Mouse (Mus musculus) adrenal gland, adult 18-20 months (tissue): Measurements from ENCODE around the gene 1700020A23Rik. TPM values are rescaled to one million over a fixed set of nuclear protein-coding genes. Genes with fewer than 3 reads are reported as not detected.
"Not testable (repeated sequence)": the region's sequence is repeated elsewhere in the genome, so short reads cannot be mapped to it uniquely, and the experiment has no call there.

Experiments used
- DNase-seq, 2 experiments: peaks; one replicate each; pipeline ENCODE4 v3.0.0; 2021 to 2022; ENCODE audit warnings: low spot score in 2 of 2
- long read RNA-seq, 2 experiments: library from polyadenylated mRNA; stranded (forward); transcript quantifications; one replicate each; pipeline ENCODE4 v2.0.0; 2021
- total RNA-seq, 2 experiments: library from RNA; stranded (reverse); gene quantifications; 1 replicate in 1 of 2; 2 replicates in 1 of 2; pipeline ENCODE4 v1.2.3; 2021

Gene 1700020A23Rik
- total RNA-seq: not detected
- long read RNA-seq, experiment 1: 0 reads
- long read RNA-seq, experiment 2, partial matches to known transcripts: 2 of 2 reads
- long read RNA-seq, experiment 2, other reads (novel, unspliced or antisense): 0 of 2 reads

DNA sequence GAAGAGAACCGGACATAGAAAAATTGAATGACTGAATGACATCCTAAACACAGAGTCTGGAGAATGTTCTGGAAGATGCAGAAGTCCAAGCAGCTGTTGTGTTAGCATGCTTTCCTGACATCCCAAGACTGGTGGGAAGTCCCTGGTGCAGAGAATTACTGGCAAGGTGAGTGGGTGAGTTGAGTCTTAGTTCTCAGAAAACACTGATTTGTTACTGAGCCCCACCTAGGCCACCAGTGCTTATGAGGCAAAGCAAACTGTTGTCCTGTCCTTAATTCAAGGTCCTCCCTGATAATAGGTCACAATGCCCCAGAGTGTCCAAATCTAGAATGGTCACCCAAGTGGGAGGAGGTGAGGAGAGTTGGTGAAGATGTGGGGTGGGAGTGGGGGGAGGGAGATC, at the start of gene 1700020A23Rik, which contains the start of gene Gm28372:
Gene 1700020A23Rik, plus strand, starts transcription at position 321 of the 400 bp plus-strand sequence.
Gene Gm28372, plus strand, starts transcription at position 301 of the 400 bp plus-strand sequence.
- no peak for DNase-seq

GRCm38 (mm10) chr2:130357551-130357950, 47.5 kb upstream of the 1700020A23Rik start:
- no peak for DNase-seq

DNA sequence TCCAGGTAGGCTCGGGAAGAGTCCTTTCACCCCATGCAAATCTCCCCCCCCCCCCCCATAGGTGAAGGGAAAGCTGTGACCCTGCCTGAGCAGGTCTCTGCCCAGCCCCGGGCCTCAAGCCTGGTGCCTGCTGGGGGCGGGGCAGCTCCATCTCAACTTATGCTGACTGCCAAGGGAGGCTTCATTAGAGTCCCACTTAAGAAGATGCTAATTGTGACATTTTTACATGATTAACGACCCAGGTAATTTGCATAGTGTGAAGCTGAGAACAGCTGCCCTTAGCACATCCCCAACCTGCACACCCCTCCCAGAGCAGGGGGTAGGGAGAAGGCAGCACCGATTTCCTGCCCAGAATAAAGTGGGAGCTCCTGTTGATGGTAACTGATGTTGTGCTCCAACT, 46.2 kb upstream of the 1700020A23Rik start:
- DNase-seq: no peak

DNA sequence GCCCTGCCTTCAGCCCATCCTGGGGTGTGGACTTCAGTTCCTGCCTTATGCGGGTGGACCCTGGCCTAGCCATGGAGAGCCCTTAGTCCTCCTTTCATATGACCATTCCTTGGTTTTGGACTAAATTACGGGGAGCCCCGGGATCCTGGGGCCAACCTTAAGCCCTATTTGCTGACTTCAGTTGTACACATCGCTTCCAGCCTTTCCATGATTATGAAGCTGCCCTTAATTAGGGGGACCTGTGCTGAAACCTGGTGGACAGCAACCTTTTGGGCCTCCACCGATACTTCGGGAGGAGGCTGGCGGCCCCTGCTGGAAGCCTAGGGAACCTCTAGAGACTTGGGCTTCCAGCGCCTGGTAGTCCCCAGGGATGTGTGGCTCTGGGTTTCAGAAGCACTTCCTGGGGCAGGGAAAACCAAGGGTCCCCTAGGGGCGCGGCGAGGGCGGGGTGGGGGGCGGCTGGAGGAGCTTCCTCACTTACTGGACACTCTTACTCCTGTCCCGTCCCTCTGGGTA, 42.5 kb upstream of the 1700020A23Rik start:
- peak; percentile 52 to 60 for DNase-seq

- DNase-seq: no peak
Observed at GRCm38 (mm10) chr2:130365211-130366094, 39.6 kb upstream of the 1700020A23Rik start.

DNA sequence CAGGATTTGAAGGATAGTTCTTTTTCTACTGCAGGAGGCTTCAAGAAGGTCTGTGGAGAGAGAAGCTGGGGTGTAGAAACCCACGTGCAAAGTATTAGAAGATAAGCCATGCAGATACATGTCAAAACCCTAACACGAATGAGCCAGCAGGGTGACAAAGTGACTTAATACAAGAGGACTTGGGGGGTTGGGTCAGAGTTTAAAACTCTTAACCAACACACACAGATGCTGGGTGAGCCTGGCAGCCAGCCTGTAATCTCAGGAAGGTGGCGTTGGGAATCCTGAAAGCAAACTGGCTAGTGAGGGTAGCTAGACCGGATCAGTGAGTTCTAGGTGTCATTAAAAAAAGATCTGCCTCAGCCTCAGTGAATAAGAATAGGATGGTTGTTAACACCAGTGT, 37.7 kb upstream of the 1700020A23Rik start:
- DNase-seq: no peak

DNA sequence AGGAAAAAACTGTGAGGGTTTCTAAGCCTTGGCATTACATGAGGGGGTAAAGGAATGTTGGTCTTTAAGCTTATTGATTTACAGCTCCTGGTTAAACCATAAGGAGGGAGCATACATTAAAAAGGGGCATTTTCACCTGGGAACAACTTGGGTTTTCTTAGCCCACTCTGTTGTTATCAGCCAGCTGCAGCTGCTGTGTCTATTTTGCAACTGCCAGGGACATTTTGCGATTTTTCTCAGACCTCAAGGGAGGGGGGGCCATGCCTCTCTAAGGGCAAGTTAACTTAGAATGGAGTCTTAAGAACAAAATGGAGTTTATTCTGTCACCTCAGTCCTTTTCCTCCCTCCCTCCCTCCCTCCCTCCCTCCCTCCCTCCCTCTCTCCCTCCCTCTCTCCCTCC, 32.0 kb upstream of the 1700020A23Rik start:
- DNase-seq: not testable (repeated sequence)

GRCm38 (mm10) chr2:130374951-130375350, 30.1 kb upstream of the 1700020A23Rik start:
- DNase-seq: no peak

GRCm38 (mm10) chr2:130383205-130383604, 21.9 kb upstream of the 1700020A23Rik start:
- no peak for DNase-seq

DNA sequence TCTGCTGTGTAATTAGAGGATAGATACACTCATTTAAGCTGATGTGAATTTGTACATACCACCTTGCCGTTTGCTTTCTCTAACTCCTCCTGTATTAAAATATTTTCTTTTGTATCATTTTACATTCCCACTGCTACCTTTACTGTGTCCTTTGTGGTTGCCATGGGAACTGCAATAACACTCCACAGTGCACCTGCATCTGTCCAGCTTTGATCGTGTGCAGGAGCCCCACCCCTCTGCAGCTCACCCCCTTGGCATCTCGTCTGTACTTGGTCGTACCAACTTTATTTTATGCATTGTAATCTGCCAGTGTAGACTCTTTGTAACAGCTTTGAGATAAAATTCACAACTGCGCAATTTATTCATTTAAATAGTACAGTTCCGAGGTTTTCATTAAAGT, 21.2 kb upstream of the 1700020A23Rik start:
- DNase-seq: no peak

DNA sequence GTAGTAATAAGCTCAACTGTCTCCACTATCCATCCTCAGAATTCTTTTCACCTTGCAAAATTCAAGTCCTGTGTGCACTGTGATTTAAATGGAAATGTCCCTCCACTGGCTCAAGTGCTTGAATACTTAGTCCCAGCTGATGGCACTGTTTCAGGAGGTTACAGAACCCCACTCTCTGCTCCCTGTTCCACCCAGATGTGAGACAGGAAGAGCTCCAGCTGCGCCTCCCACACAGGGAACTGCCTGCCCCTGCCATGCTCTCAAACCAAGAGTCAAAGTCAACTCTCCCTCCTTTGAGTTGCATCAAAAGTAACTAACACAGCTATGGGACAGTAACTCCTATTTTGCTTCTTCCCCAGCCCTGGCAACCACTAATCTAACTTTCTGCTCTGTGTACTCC, 18.8 kb upstream of the 1700020A23Rik start:
- DNase-seq: no peak

DNA sequence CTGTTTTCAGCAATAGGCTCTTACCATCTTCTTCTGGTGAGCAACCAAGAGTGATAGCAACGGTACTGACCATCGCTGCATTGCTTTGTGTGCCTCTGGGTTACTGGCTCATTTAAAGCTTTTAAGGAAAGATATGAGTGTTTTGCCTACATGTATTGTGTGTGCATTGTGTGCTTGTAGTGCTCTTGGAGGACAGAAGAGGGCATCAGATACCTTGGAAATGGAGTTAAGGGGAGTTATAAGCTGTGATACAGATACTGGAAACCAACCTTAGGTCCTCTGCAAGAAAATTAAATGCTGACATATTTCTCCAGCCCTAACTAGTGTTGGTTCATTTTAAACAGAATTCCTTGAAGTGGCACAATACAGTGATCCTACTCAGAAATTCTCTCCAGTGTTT, 16.3 kb upstream of the 1700020A23Rik start:
- no peak for DNase-seq

GRCm38 (mm10) chr2:130390993-130391625, 13.9 kb upstream of the 1700020A23Rik start:
- no peak for DNase-seq

DNA sequence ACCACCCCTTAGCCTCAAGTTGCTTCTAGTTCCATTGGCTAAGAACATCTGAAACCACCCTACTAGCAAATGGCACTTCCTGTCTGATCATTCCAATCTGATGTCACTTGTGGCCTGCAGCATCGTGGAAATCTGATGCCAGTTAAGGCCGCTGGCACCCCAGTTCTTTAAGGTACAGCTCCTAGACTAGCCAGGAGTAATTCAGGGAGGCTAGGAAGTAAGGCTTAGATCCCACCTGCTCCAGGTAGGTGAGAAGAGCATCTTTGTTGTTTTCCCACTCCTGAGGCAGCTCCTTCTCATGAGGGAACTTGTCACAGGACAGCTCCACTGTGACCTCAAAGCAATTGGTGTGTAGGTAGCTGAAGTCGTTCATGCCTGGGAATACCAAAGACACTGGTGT, 12.2 kb upstream of the 1700020A23Rik start:
- DNase-seq: no peak

GRCm38 (mm10) chr2:130395696-130396095, 9.4 kb upstream of the 1700020A23Rik start:
- no peak for DNase-seq

DNA sequence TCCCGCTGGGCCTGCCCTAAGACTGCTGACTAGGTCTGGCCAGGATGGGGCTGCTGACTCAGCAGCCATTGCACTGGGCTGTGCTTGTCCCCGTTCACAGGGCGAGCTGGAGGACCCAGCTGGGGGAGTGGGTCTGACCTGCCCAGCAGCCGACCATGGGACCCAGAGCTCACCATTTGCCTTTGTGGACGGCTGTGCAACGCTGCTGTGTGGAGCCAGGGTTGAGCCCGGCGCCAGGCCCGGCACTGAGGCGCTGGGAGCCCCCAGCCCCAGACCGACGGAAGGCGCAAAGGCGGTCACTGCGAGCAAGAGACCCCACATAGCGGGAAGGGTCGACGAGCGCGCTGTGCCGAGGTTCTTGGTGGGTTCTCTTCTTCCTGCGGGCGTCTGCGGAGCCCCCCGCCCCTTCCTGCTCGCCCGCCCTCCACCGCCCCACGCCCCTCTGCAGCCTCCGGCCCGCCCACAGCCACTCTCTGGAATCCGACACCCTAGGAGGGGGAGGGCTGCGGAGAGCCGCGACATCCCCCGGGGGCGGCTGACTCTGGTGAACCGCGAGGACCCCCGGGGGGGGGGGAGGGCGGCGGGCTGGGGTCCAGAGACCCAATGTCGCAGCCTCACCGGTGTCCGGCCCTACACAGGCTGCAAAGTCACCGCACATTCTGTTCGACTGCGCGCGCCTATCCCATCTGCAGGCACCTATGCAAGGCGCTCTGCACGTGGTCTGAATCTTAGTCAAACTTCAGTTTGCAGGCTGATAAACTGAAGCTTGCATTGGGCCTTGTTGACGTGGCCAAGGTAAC, 7.7 kb upstream of the 1700020A23Rik start, which contains the start of gene Cpxm1:
Gene Cpxm1, minus strand, starts transcription at position 389 of the 800 bp plus-strand sequence.
- DNase-seq: no peak

GRCm38 (mm10) chr2:130398091-130398490, 7.0 kb upstream of the 1700020A23Rik start:
- DNase-seq: no peak

GRCm38 (mm10) chr2:130400046-130400445, 5.0 kb upstream of the 1700020A23Rik start:
- no peak for DNase-seq

- DNase-seq: no peak
Observed at GRCm38 (mm10) chr2:130401891-130402290, 3.2 kb upstream of the 1700020A23Rik start.

GRCm38 (mm10) chr2:130406178-130406577, 1.1 kb downstream of the 1700020A23Rik start, which contains the start of gene Tmem239:
Gene Tmem239, plus strand, starts transcription at chr2:130406478.
- DNase-seq: no peak

- DNase-seq: no peak
Observed at GRCm38 (mm10) chr2:130408194-130408593, 3.1 kb downstream of the 1700020A23Rik start.
